Mouse (Mus musculus) intestine, embryonic 16.5 days (tissue): ENCODE results near the gene Greb1. TPM values are rescaled to one million over a fixed set of nuclear protein-coding genes. Genes with fewer than 3 reads are reported as not detected.

Experiments used
- ATAC-seq: fragments of 200-750 bp; cut with Nextera tagmentation; 2 replicates; pipeline ENCODE4 v1.8.0; 2017; ENCODE audit warnings: moderate TSS enrichment, moderate library complexity
- H3K27ac ChIP-seq: fragments of 300-500 bp; sonication (generic); 2 replicates; pipeline ENCODE4 v1.5.1; 2014; ENCODE audit warnings: mild to moderate bottlenecking, low read length
- H3K27me3 ChIP-seq: fragments of 300-500 bp; sonication (generic); replicated peaks from 2 replicates; pipeline ENCODE4 v1.6.1; 2014; ENCODE audit warnings: low read length, control low read depth, mixed read lengths; ENCODE audit not compliant: control insufficient read depth, insufficient read depth
- H3K36me3 ChIP-seq: fragments of 300-500 bp; sonication (generic); 2 replicates; pipeline ENCODE4 v1.6.1; 2014; ENCODE audit warnings: low read length, control low read depth; ENCODE audit not compliant: control insufficient read depth, insufficient read depth
- H3K4me1 ChIP-seq: fragments of 300-500 bp; sonication (generic); 2 replicates; pipeline ENCODE4 v1.6.1; 2014; ENCODE audit warnings: low read length, control low read depth, mixed read lengths; ENCODE audit not compliant: control insufficient read depth, insufficient read depth
- H3K4me2 ChIP-seq: fragments of 300-500 bp; sonication (generic); 2 replicates; pipeline ENCODE4 v1.6.1; 2014; ENCODE audit warnings: low read depth, low read length, control low read depth
- H3K4me3 ChIP-seq: fragments of 300-500 bp; sonication (generic); 2 replicates; pipeline ENCODE4 v1.5.1; 2014; ENCODE audit warnings: mild to moderate bottlenecking, low read length
- H3K9ac ChIP-seq: fragments of 300-500 bp; sonication (generic); 2 replicates; pipeline ENCODE4 v1.6.1; 2014; ENCODE audit warnings: low read depth, low read length
- H3K9me3 ChIP-seq: fragments of 300-500 bp; sonication (generic); 2 replicates; pipeline ENCODE4 v1.6.1; 2016; ENCODE audit warnings: low read length, control low read depth; ENCODE audit not compliant: control insufficient read depth
- WGBS: fragments of 180-500 bp; shearing (Covaris S2); extraction: QIAGEN DNeasy Blood & Tissue Kit; methylation state at CpG from one replicate; pipeline ENCODE4 v1.1.7; 2014; 5-methylcytosine and 5-hydroxymethylcytosine counted together
- polyA plus RNA-seq: library from polyadenylated mRNA; unstranded; fragments of >200 nt; fragmentation: Nextera tagmentation; extraction: Ambion mirVana; gene quantifications from 2 replicates; pipeline ENCODE4 v1.2.1, GENCODE M21; 2015

The Greb1 gene
- polyA plus RNA-seq, 1 experiment from 2014 or later, result 3.8 TPM

- Histone ChIP-seq H3K9me3 (no peaks in the 10 kb centered on the region), H3K4me1 (peaks cover 27% of the 10 kb centered on the region), H3K27ac (peak overlapping the region; percentile 85), H3K4me3 (no peak overlapping the region), H3K27me3 (no peaks in the 10 kb centered on the region), H3K9ac (0 out of 2 replicates have a peak overlapping the region, but pooled peaks have one; percentile 27), H3K36me3 (no peaks in the 10 kb centered on the region), H3K4me2 (peak overlapping the region; percentile 34)
- ATAC-seq, result peak; percentile 88
- WGBS, result 14% methylated on average over 11 of the region's 11 CpGs
Measured at GRCm38 (mm10) chr12:16731121-16731741, 69.5 kb downstream of the Greb1 start.

GRCm38 (mm10) chr12:16730196-16730595 lies 70.5 kb downstream of the Greb1 start:
- Histone ChIP-seq H3K4me1 (peaks cover 30% of the 10 kb centered on the region), H3K9me3 (no peaks in the 10 kb centered on the region), H3K9ac (no peak overlapping the region), H3K4me2 (no peak overlapping the region), H3K36me3 (no peaks in the 10 kb centered on the region), H3K27me3 (no peaks in the 10 kb centered on the region), H3K4me3 (no peak overlapping the region), H3K27ac (peak overlapping the region; percentile 85; the same call in 1 of the 2 replicates)
- ATAC-seq, result no peak
- 89% methylated on average over 11 of the region's 11 CpGs for WGBS

DNA sequence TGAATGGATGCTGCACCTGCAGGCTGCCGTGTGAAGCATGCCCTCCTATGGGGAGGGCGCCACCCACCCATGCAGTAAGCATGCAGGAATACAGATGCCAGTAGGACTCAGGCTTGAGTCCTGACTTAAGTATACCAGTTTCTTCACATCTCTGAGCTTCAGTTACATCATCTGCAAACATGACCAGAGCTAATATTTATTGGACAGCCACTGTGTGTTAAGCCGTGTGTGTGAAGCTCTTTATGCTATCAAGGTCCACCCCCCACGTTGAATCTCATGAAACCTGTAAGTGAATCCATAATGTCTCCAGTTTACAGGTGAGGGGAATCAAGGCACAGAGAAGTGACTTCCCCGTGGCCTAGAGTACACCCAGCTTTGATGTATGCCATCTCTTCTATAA lies 72.5 kb downstream of the Greb1 start:
- no peak for ATAC-seq
- H3K9me3 ChIP-seq, result no peaks in the 10 kb centered on the region
- no peaks in the 10 kb centered on the region for H3K36me3 ChIP-seq
- 82% methylated on average over 5 of the region's 5 CpGs for WGBS
- H3K4me1 ChIP-seq, result peaks cover 35% of the 10 kb centered on the region
- no peak overlapping the region for H3K4me3 ChIP-seq
- no peak overlapping the region for H3K4me2 ChIP-seq
- no peak overlapping the region for H3K27ac ChIP-seq
- H3K27me3 ChIP-seq, result no peaks in the 10 kb centered on the region
- H3K9ac ChIP-seq, result no peak overlapping the region

GRCm38 (mm10) chr12:16726229-16726628 lies 74.5 kb downstream of the Greb1 start:
- ATAC-seq, result peak; percentile 99
- H3K36me3 ChIP-seq, result no peaks in the 10 kb centered on the region
- 48% methylated on average over 3 of the region's 3 CpGs for WGBS
- no peak overlapping the region for H3K9ac ChIP-seq
- H3K27me3 ChIP-seq, result no peaks in the 10 kb centered on the region
- H3K9me3 ChIP-seq, result no peaks in the 10 kb centered on the region
- no peak overlapping the region for H3K4me3 ChIP-seq
- no peak overlapping the region for H3K4me2 ChIP-seq
- H3K4me1 ChIP-seq, result peaks cover 26% of the 10 kb centered on the region
- H3K27ac ChIP-seq, result peak overlapping the region; percentile 89

DNA sequence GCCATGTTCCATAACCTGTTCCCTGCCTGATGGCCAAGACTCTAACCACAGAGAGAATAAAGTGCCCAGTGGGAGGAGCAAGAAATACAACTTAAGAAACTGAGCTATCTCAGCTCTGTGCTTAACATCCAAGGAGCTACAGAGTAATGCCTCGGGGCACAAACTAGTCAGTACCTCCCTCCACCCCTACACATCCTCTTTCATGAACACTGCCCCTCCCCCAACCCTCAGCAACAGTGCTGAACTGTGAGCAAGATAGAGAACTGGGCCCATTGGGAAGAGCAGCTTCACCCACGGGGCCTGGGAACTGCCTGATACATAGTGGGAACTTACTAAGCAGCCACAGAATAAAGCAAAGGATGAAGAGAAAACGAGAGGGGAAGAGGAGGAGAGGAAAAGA lies 77.1 kb downstream of the Greb1 start:
- no peak overlapping the region for H3K9ac ChIP-seq
- ATAC-seq, result no peak
- H3K27ac ChIP-seq, result no peak overlapping the region
- H3K9me3 ChIP-seq, result no peaks in the 10 kb centered on the region
- H3K4me3 ChIP-seq, result no peak overlapping the region
- no peaks in the 10 kb centered on the region for H3K36me3 ChIP-seq
- no peaks in the 10 kb centered on the region for H3K27me3 ChIP-seq
- 58% methylated on average over 3 of the region's 3 CpGs for WGBS
- peaks cover 12% of the 10 kb centered on the region; the same call in 1 of the 2 replicates for H3K4me1 ChIP-seq
- no peak overlapping the region for H3K4me2 ChIP-seq

DNA sequence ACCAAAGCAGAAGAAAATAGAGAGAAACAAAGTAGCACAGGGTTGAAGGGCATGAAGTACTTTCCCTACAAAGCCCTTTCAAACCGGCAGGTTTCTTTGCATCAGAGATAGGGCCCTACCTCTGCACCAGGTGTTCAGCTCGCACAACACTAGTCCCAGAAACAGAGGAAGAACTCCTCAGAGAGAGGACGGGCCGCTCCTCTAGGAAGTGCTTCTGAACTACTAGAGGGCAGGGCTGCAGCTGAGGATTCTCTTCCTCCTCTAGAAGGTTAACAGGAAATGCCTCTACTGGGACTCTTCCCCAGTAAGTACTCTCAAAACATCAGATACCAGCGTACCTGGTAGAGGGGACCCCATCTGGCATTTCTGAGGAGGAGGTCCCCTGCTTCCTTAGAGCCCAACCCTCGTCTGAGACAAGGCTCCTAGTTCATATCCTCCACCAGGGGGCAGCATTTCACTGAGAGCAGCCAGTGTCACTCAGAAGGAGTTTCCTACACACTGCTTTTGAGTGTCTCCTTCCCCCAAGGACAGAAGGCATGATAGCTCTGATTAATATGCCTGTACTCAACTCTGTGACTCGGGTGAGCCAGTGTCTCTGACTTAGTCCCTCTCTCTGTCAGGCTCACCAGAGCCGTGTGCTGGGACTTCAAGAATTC lies 81.9 kb downstream of the Greb1 start:
- no peaks in the 10 kb centered on the region for H3K27me3 ChIP-seq
- no peak overlapping the region for H3K4me3 ChIP-seq
- no peaks in the 10 kb centered on the region for H3K36me3 ChIP-seq
- H3K4me1 ChIP-seq, result peaks cover 7% of the 10 kb centered on the region; the same call in 1 of the 2 replicates
- no peak overlapping the region for H3K27ac ChIP-seq
- no peaks in the 10 kb centered on the region for H3K9me3 ChIP-seq
- 42% methylated on average over 8 of the region's 8 CpGs for WGBS
- H3K9ac ChIP-seq, result no peak overlapping the region
- no peak overlapping the region for H3K4me2 ChIP-seq
- ATAC-seq, result peak; percentile 77

- H3K27me3 ChIP-seq, result no peaks in the 10 kb centered on the region
- no peak overlapping the region for H3K9ac ChIP-seq
- H3K4me2 ChIP-seq, result no peak overlapping the region
- 45% methylated on average over 1 of the region's 1 CpGs for whole genome bisulfite sequencing
- no peaks in the 10 kb centered on the region for H3K9me3 ChIP-seq
- no peak overlapping the region for H3K4me3 ChIP-seq
- ATAC-seq, result no peak
- no peak overlapping the region for H3K27ac ChIP-seq
- H3K4me1 ChIP-seq, result no peaks in the 10 kb centered on the region
- H3K36me3 ChIP-seq, result no peaks in the 10 kb centered on the region
Measured at GRCm38 (mm10) chr12:16717653-16718052, 83.0 kb downstream of the Greb1 start.

DNA sequence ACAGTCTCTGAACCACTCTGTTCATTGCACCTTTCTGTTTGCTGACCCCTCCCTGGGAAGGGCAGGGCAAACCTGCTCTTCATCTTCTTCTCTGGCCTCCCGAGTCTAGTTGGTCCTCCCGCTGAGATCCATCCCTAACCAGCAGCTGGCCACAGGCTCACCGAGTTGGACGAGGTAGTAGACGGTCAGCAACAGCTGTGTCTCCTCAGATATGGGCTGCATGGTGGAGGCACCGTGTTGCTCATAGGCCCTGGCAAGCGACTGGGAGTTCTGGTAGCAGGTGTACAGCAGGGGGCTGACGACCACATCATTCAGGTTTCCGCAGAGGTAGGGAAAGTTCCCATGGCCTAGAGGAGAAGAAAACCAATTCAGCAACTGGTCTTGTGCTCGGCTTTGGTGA lies 86.1 kb downstream of the Greb1 start:
- 75% methylated on average over 10 of the region's 10 CpGs for WGBS
- no peak overlapping the region for H3K27ac ChIP-seq
- H3K4me2 ChIP-seq, result no peak overlapping the region

GRCm38 (mm10) chr12:16698691-16699090 lies 102.0 kb downstream of the Greb1 start:
- no peak overlapping the region for H3K4me3 ChIP-seq
- no peak overlapping the region for H3K27ac ChIP-seq
- WGBS, result 92% methylated on average over 1 of the region's 1 CpGs
- no peak overlapping the region for H3K9ac ChIP-seq
- H3K27me3 ChIP-seq, result no peaks in the 10 kb centered on the region
- H3K4me2 ChIP-seq, result no peak overlapping the region
- no peak for ATAC-seq
- H3K36me3 ChIP-seq, result no peaks in the 10 kb centered on the region
- no peaks in the 10 kb centered on the region for H3K9me3 ChIP-seq
- H3K4me1 ChIP-seq, result no peaks in the 10 kb centered on the region

More for the DNA sequence above, 86.1 kb downstream of the Greb1 start:
- no peak overlapping the region for H3K9ac ChIP-seq
- H3K4me3 ChIP-seq, result no peak overlapping the region
- H3K27me3 ChIP-seq, result no peaks in the 10 kb centered on the region
- no peak for ATAC-seq
- no peaks in the 10 kb centered on the region for H3K4me1 ChIP-seq
- no peaks in the 10 kb centered on the region for H3K9me3 ChIP-seq
- no peaks in the 10 kb centered on the region for H3K36me3 ChIP-seq
